Mouse (Mus musculus): ENCODE measurements at regions not wholly inside any gene's neighbourhood (a gene's known extent, or its start where the extent isn't known, plus 50 kb on each side); places are given as distances from the start of the nearest gene placed in this dataset.

- Histone ChIP-seq H3K36me3 (replicated peaks) (no peaks in the 10 kb centered on the region), H3K27me3 (ENCODE audit: insufficient read depth, low read length) (no peaks in the 10 kb centered on the region), H3K4me3 (ENCODE audit: low read depth, low read length) (no peak overlapping the region), H3K9me3 (replicated peaks) (peaks cover 20% of the 10 kb centered on the region), H3K4me1 (ENCODE audit: insufficient read depth, low read depth, low read length) (no peaks in the 10 kb centered on the region)
- ATAC-seq (ENCODE audit: extremely low read depth, insufficient number of reproducible peaks, low FRiP score, poor library complexity, severe bottlenecking) (no peak), DNase-seq (ENCODE audit: low spot score) (no peak)
- TF ChIP-seq GATA2 (IDR thresholded peaks at IDR 0.05; ENCODE audit: borderline replicate concordance, low read depth, low read length), result no peak
- TF ChIP-seq CTCF (IDR thresholded peaks at IDR 0.05; ENCODE audit: low read depth, low read length), result no peak
- no peak for TF ChIP-seq POLR2AphosphoS5 (IDR thresholded peaks at IDR 0.05; ENCODE audit: insufficient replicate concordance, low read depth, low read length)
- TF ChIP-seq GATA1 (IDR thresholded peaks at IDR 0.05; ENCODE audit: borderline replicate concordance, low read length), result no peak
- no peak for TF ChIP-seq TAL1 (conservative IDR thresholded peaks at IDR 0.05; ENCODE audit: low read depth, low read length)
Measured at GRCm38 (mm10) chr7:116946448-116946847, 434.3 kb upstream of the Xylt1 start.

GRCm38 (mm10) chr7:116959196-116959895 is 421.4 kb upstream of the Xylt1 start:
- Histone ChIP-seq H3K9me3 (replicated peaks) (peaks cover 30% of the 10 kb centered on the region), H3K4me3 (ENCODE audit: low read depth, low read length) (no peak overlapping the region), H3K4me1 (ENCODE audit: insufficient read depth, low read depth, low read length) (no peaks in the 10 kb centered on the region), H3K36me3 (replicated peaks) (no peaks in the 10 kb centered on the region), H3K27me3 (ENCODE audit: insufficient read depth, low read length) (no peaks in the 10 kb centered on the region)
- TF ChIP-seq CTCF (IDR thresholded peaks at IDR 0.05; ENCODE audit: low read depth, low read length), result no peak
- TF ChIP-seq POLR2AphosphoS5 (IDR thresholded peaks at IDR 0.05; ENCODE audit: insufficient replicate concordance, low read depth, low read length), result no peak
- no peak for TF ChIP-seq TAL1 (conservative IDR thresholded peaks at IDR 0.05; ENCODE audit: low read depth, low read length)
- no peak for TF ChIP-seq GATA1 (IDR thresholded peaks at IDR 0.05; ENCODE audit: borderline replicate concordance, low read length)
- TF ChIP-seq GATA2 (IDR thresholded peaks at IDR 0.05; ENCODE audit: borderline replicate concordance, low read depth, low read length), result no peak
- ATAC-seq (ENCODE audit: extremely low read depth, insufficient number of reproducible peaks, low FRiP score, poor library complexity, severe bottlenecking) (no peak), DNase-seq (ENCODE audit: low spot score) (no peak)

- no peak overlapping the region for H3K4me3 ChIP-seq (ENCODE audit: low read depth, low read length)
- DNase-seq (ENCODE audit: low spot score), result no peak
- H3K9me3 ChIP-seq (replicated peaks), result peaks cover 29% of the 10 kb centered on the region
- no peak for ATAC-seq (ENCODE audit: extremely low read depth, insufficient number of reproducible peaks, low FRiP score, poor library complexity, severe bottlenecking)
- no peaks in the 10 kb centered on the region for H3K36me3 ChIP-seq (replicated peaks)
- TF ChIP-seq TAL1 (conservative IDR thresholded peaks at IDR 0.05; ENCODE audit: low read depth, low read length), result no peak
- TF ChIP-seq CTCF (IDR thresholded peaks at IDR 0.05; ENCODE audit: low read depth, low read length), result no peak
- TF ChIP-seq GATA2 (IDR thresholded peaks at IDR 0.05; ENCODE audit: borderline replicate concordance, low read depth, low read length), result no peak
- no peak for TF ChIP-seq POLR2AphosphoS5 (IDR thresholded peaks at IDR 0.05; ENCODE audit: insufficient replicate concordance, low read depth, low read length)
- no peak for TF ChIP-seq GATA1 (IDR thresholded peaks at IDR 0.05; ENCODE audit: borderline replicate concordance, low read length)
- H3K4me1 ChIP-seq (ENCODE audit: insufficient read depth, low read depth, low read length), result no peaks in the 10 kb centered on the region
- no peaks in the 10 kb centered on the region for H3K27me3 ChIP-seq (ENCODE audit: insufficient read depth, low read length)
Measured at GRCm38 (mm10) chr7:116963839-116964238, 416.9 kb upstream of the Xylt1 start.

GRCm38 (mm10) chr7:116991351-116991750 is 389.4 kb upstream of the Xylt1 start:
- no peak for TF ChIP-seq TAL1 (conservative IDR thresholded peaks at IDR 0.05; ENCODE audit: low read depth, low read length)
- TF ChIP-seq CTCF (IDR thresholded peaks at IDR 0.05; ENCODE audit: low read depth, low read length), result no peak
- no peak for TF ChIP-seq POLR2AphosphoS5 (IDR thresholded peaks at IDR 0.05; ENCODE audit: insufficient replicate concordance, low read depth, low read length)
- no peak for TF ChIP-seq GATA2 (IDR thresholded peaks at IDR 0.05; ENCODE audit: borderline replicate concordance, low read depth, low read length)
- Histone ChIP-seq H3K4me1 (ENCODE audit: insufficient read depth, low read depth, low read length) (no peaks in the 10 kb centered on the region), H3K9me3 (replicated peaks) (peaks cover 33% of the 10 kb centered on the region), H3K36me3 (replicated peaks) (no peaks in the 10 kb centered on the region), H3K4me3 (ENCODE audit: low read depth, low read length) (no peak overlapping the region), H3K27me3 (ENCODE audit: insufficient read depth, low read length) (no peaks in the 10 kb centered on the region)
- DNase-seq (ENCODE audit: low spot score) (no peak), ATAC-seq (ENCODE audit: extremely low read depth, insufficient number of reproducible peaks, low FRiP score, poor library complexity, severe bottlenecking) (no peak)

- H3K4me3 ChIP-seq (ENCODE audit: low read depth, low read length), result no peak overlapping the region
- no peaks in the 10 kb centered on the region for H3K27me3 ChIP-seq (ENCODE audit: insufficient read depth, low read length)
- no peak for TF ChIP-seq CTCF (IDR thresholded peaks at IDR 0.05; ENCODE audit: low read depth, low read length)
- no peak for TF ChIP-seq TAL1 (conservative IDR thresholded peaks at IDR 0.05; ENCODE audit: low read depth, low read length)
- no peak for TF ChIP-seq GATA1 (IDR thresholded peaks at IDR 0.05; ENCODE audit: borderline replicate concordance, low read length)
- TF ChIP-seq POLR2AphosphoS5 (IDR thresholded peaks at IDR 0.05; ENCODE audit: insufficient replicate concordance, low read depth, low read length), result no peak
- TF ChIP-seq GATA2 (IDR thresholded peaks at IDR 0.05; ENCODE audit: borderline replicate concordance, low read depth, low read length), result no peak
- DNase-seq (ENCODE audit: low spot score) (no peak), ATAC-seq (ENCODE audit: extremely low read depth, insufficient number of reproducible peaks, low FRiP score, poor library complexity, severe bottlenecking) (no peak)
- H3K9me3 ChIP-seq (replicated peaks), result peaks cover 36% of the 10 kb centered on the region
- H3K4me1 ChIP-seq (ENCODE audit: insufficient read depth, low read depth, low read length), result no peaks in the 10 kb centered on the region
- H3K36me3 ChIP-seq (replicated peaks), result no peaks in the 10 kb centered on the region
Measured at GRCm38 (mm10) chr7:116992166-116992565, 388.6 kb upstream of the Xylt1 start.

- Histone ChIP-seq H3K36me3 (replicated peaks) (no peaks in the 10 kb centered on the region), H3K4me3 (ENCODE audit: low read depth, low read length) (no peak overlapping the region), H3K9me3 (replicated peaks) (peaks cover 40% of the 10 kb centered on the region), H3K27me3 (ENCODE audit: insufficient read depth, low read length) (no peaks in the 10 kb centered on the region), H3K4me1 (ENCODE audit: insufficient read depth, low read depth, low read length) (no peaks in the 10 kb centered on the region)
- ATAC-seq (ENCODE audit: extremely low read depth, insufficient number of reproducible peaks, low FRiP score, poor library complexity, severe bottlenecking) (no peak), DNase-seq (ENCODE audit: low spot score) (no peak)
- TF ChIP-seq CTCF (IDR thresholded peaks at IDR 0.05; ENCODE audit: low read depth, low read length) (no peak), GATA1 (IDR thresholded peaks at IDR 0.05; ENCODE audit: borderline replicate concordance, low read length) (no peak), GATA2 (IDR thresholded peaks at IDR 0.05; ENCODE audit: borderline replicate concordance, low read depth, low read length) (no peak), POLR2AphosphoS5 (IDR thresholded peaks at IDR 0.05; ENCODE audit: insufficient replicate concordance, low read depth, low read length) (no peak), TAL1 (conservative IDR thresholded peaks at IDR 0.05; ENCODE audit: low read depth, low read length) (no peak)
Measured at GRCm38 (mm10) chr7:116995770-116996169, 385.0 kb upstream of the Xylt1 start.
